Mouse (Mus musculus) MEL (cell line): ENCODE measurements at regions not wholly inside any gene's neighbourhood (a gene's known extent, or its start where the extent isn't known, plus 50 kb on each side); places are given as distances from the start of the nearest gene placed in this dataset.

Experiments
- DNase-seq: peaks from one replicate; pipeline ENCODE4 v3.0.0; 2011; ENCODE audit warnings: low read depth, low spot score
- H3K27ac ChIP-seq: 2 replicates; pipeline ENCODE4 v1.5.1; 2012; ENCODE audit warnings: low read depth, mild to moderate bottlenecking, control low read depth, low read length, moderate library complexity; ENCODE audit not compliant: control insufficient read depth
- H3K27me3 ChIP-seq, 2 experiments: fragments of 150-350 bp in 1 of 2; sonication (generic) in 1 of 2; 2 replicates each; pipeline ENCODE4 v1.6.1; 2012; ENCODE audit warnings: low read length in 2 of 2, mild to moderate bottlenecking in 2 of 2, improper control_type of control experiment in 1 of 2, moderate library complexity in 1 of 2; ENCODE audit not compliant: insufficient read depth in 2 of 2, control insufficient read depth in 1 of 2
- H3K36me3 ChIP-seq, 2 experiments: 2 replicates each; pipeline ENCODE4 v1.6.1; 2012 to 2014; ENCODE audit warnings: low read length in 2 of 2, improper control_type of control experiment in 1 of 2, inconsistent platforms in 1 of 2, mild to moderate bottlenecking in 1 of 2; ENCODE audit not compliant: insufficient read depth in 2 of 2, control insufficient read depth in 1 of 2
- H3K4me1 ChIP-seq, 2 experiments: fragments of 150-350 bp in 1 of 2; sonication (generic) in 1 of 2; 2 replicates each; pipeline ENCODE4 v1.6.1; 2012; ENCODE audit warnings: low read length in 2 of 2, improper control_type of control experiment in 1 of 2, mild to moderate bottlenecking in 1 of 2; ENCODE audit not compliant: insufficient read depth in 2 of 2, control insufficient read depth in 1 of 2
- H3K4me3 ChIP-seq, 2 experiments: fragments of 150-350 bp in 1 of 2; sonication (generic) in 1 of 2; 2 replicates each; pipeline ENCODE4 v1.5.1; 2012; ENCODE audit warnings: low read depth in 2 of 2, low read length in 2 of 2, mild to moderate bottlenecking in 2 of 2, moderate library complexity in 2 of 2, control low read depth in 1 of 2, improper control_type of control experiment in 1 of 2; ENCODE audit not compliant: control insufficient read depth in 1 of 2, insufficient read depth in 1 of 2
- H3K79me2 ChIP-seq: 2 replicates; pipeline ENCODE4 v1.6.1; 2012; ENCODE audit warnings: mild to moderate bottlenecking, low read length, moderate library complexity; ENCODE audit not compliant: control insufficient read depth, poor library complexity, insufficient read depth
- H3K9ac ChIP-seq: 2 replicates; pipeline ENCODE4 v1.6.1; 2012; ENCODE audit warnings: low read depth, mild to moderate bottlenecking, control low read depth, low read length, moderate library complexity; ENCODE audit not compliant: control insufficient read depth, poor library complexity, severe bottlenecking
- H3K9me3 ChIP-seq: fragments of 150-350 bp; sonication (generic); replicated peaks from 2 replicates; pipeline ENCODE4 v1.6.1; 2012; ENCODE audit warnings: mild to moderate bottlenecking, low read length, improper control_type of control experiment, moderate library complexity; ENCODE audit not compliant: insufficient read depth
- BHLHE40 ChIP-seq: IDR thresholded peaks from 2 replicates; pipeline ENCODE4 v1.6.1; 2012; ENCODE audit warnings: low read depth, mild to moderate bottlenecking, inconsistent platforms, low read length, improper control_type of control experiment, borderline replicate concordance
- E2F4 ChIP-seq: IDR thresholded peaks from 2 replicates; pipeline ENCODE4 v1.6.1; 2011; ENCODE audit warnings: low read depth, low read length, improper control_type of control experiment, borderline replicate concordance
- EP300 ChIP-seq, 2 experiments: IDR thresholded peaks; 2 replicates each; pipeline ENCODE4 v1.6.1; 2011; ENCODE audit warnings: improper control_type of control experiment in 2 of 2, low read length in 2 of 2, low read depth in 1 of 2, mild to moderate bottlenecking in 1 of 2
- ETS1 ChIP-seq: IDR thresholded peaks from 2 replicates; pipeline ENCODE4 v1.6.1; 2012; ENCODE audit warnings: low read depth, mild to moderate bottlenecking, inconsistent platforms, low read length, improper control_type of control experiment, moderate library complexity
- GABPA ChIP-seq: IDR thresholded peaks from 2 replicates; pipeline ENCODE4 v1.6.1; 2012; ENCODE audit warnings: low read depth, mild to moderate bottlenecking, inconsistent platforms, low read length, improper control_type of control experiment, moderate library complexity
- HCFC1 ChIP-seq: IDR thresholded peaks from 2 replicates; pipeline ENCODE4 v1.6.1; 2012; ENCODE audit warnings: low read depth, mild to moderate bottlenecking, inconsistent platforms, low read length, improper control_type of control experiment, moderate library complexity
- JUND ChIP-seq: IDR thresholded peaks from 2 replicates; pipeline ENCODE4 v1.6.1; 2011; ENCODE audit warnings: low read depth, mild to moderate bottlenecking, improper control_type of control experiment, low read length
- KAT2A ChIP-seq: conservative IDR thresholded peaks from 2 replicates; pipeline ENCODE4 v1.6.1; 2012; ENCODE audit warnings: low read depth, low read length, improper control_type of control experiment, inconsistent platforms
- MAZ ChIP-seq: IDR thresholded peaks from 2 replicates; pipeline ENCODE4 v1.6.1; 2012; ENCODE audit warnings: low read depth, mild to moderate bottlenecking, inconsistent platforms, low read length, improper control_type of control experiment
- MEF2A ChIP-seq: IDR thresholded peaks from 2 replicates; pipeline ENCODE4 v1.6.1; 2014; ENCODE audit warnings: low read depth, mild to moderate bottlenecking, inconsistent platforms, low read length, improper control_type of control experiment; ENCODE audit not compliant: poor library complexity, insufficient replicate concordance, severe bottlenecking; ENCODE audit errors: extremely low read depth
- MYB ChIP-seq: IDR thresholded peaks from 2 replicates; pipeline ENCODE4 v1.6.1; 2011; ENCODE audit warnings: mild to moderate bottlenecking, low read depth, low read length, improper control_type of control experiment
- MYC ChIP-seq: IDR thresholded peaks from 2 replicates; pipeline ENCODE4 v1.6.1; 2011; ENCODE audit warnings: low read depth, mild to moderate bottlenecking, low read length, improper control_type of control experiment, moderate library complexity
- NELFE ChIP-seq: IDR thresholded peaks from 2 replicates; pipeline ENCODE4 v1.6.1; 2011; ENCODE audit warnings: low read depth, low read length, improper control_type of control experiment
- RAD21 ChIP-seq: IDR thresholded peaks from 2 replicates; pipeline ENCODE4 v1.6.1; 2011; ENCODE audit warnings: mild to moderate bottlenecking, low read depth, low read length, improper control_type of control experiment
- RCOR1 ChIP-seq: IDR thresholded peaks from 2 replicates; pipeline ENCODE4 v1.6.1; 2012; ENCODE audit warnings: low read depth, mild to moderate bottlenecking, inconsistent platforms, low read length, improper control_type of control experiment
- SMC3 ChIP-seq: IDR thresholded peaks from 2 replicates; pipeline ENCODE4 v1.6.1; 2011; ENCODE audit warnings: low read depth, low read length, improper control_type of control experiment
- TBP ChIP-seq: IDR thresholded peaks from 2 replicates; pipeline ENCODE4 v1.8.0; 2011; ENCODE audit warnings: low read depth, low read length, improper control_type of control experiment
- TCF12 ChIP-seq: IDR thresholded peaks from 2 replicates; pipeline ENCODE4 v1.6.1; 2014; ENCODE audit warnings: low read depth, mild to moderate bottlenecking, inconsistent platforms, low read length, improper control_type of control experiment, moderate library complexity
- USF1 ChIP-seq: IDR thresholded peaks from 2 replicates; pipeline ENCODE4 v1.6.1; 2014; ENCODE audit warnings: low read depth, mild to moderate bottlenecking, inconsistent platforms, low read length, improper control_type of control experiment, moderate library complexity
- ZMIZ1 ChIP-seq: IDR thresholded peaks from 2 replicates; pipeline ENCODE4 v1.6.1; 2012; ENCODE audit warnings: low read depth, mild to moderate bottlenecking, inconsistent platforms, low read length, improper control_type of control experiment, moderate library complexity

GRCm38 (mm10) chr9:92717176-92717575 lies 175.2 kb downstream of the Plod2 start:
- no peaks in the 10 kb centered on the region for H3K79me2 ChIP-seq
- H3K4me3 ChIP-seq: no peak overlapping the region
- DNase-seq: no peak
- no peaks in the 10 kb centered on the region for H3K27me3 ChIP-seq
- no peak overlapping the region for H3K9ac ChIP-seq
- H3K9me3 ChIP-seq: no peaks in the 10 kb centered on the region
- H3K36me3 ChIP-seq: no peaks in the 10 kb centered on the region
- TF ChIP-seq TCF12: no peak
- TF ChIP-seq ZMIZ1: no peak
- TF ChIP-seq TBP: no peak
- no peak for TF ChIP-seq RAD21
- no peak for TF ChIP-seq MAZ
- TF ChIP-seq E2F4: no peak
- no peak for TF ChIP-seq NELFE
- TF ChIP-seq ETS1: no peak
- TF ChIP-seq MEF2A: no peak
- no peak for TF ChIP-seq JUND
- no peak for TF ChIP-seq SMC3
- TF ChIP-seq HCFC1: no peak
- TF ChIP-seq GABPA: no peak
- no peak for TF ChIP-seq MYB
- no peak overlapping the region for H3K27ac ChIP-seq
- H3K4me1 ChIP-seq: no peaks in the 10 kb centered on the region

- H3K27ac ChIP-seq: no peak overlapping the region
- H3K4me3 ChIP-seq: no peak overlapping the region
- H3K36me3 ChIP-seq: no peaks in the 10 kb centered on the region
- no peak for TF ChIP-seq MEF2A
- no peak for TF ChIP-seq TBP
- no peak for TF ChIP-seq E2F4
- no peak for TF ChIP-seq RCOR1
- no peak for TF ChIP-seq USF1
- no peak for TF ChIP-seq GABPA
- TF ChIP-seq MYC: no peak
- TF ChIP-seq EP300 (IDR thresholded peaks at IDR 0.05; ENCODE audit: low read depth in 1 of 2, low read length in 2 of 2): no peak
- no peak for TF ChIP-seq BHLHE40
- no peak for TF ChIP-seq KAT2A
- H3K9ac ChIP-seq: no peak overlapping the region
- no peaks in the 10 kb centered on the region for H3K4me1 ChIP-seq
- no peaks in the 10 kb centered on the region for H3K27me3 ChIP-seq
- no peaks in the 10 kb centered on the region for H3K9me3 ChIP-seq
- no peak for DNase-seq
- no peaks in the 10 kb centered on the region for H3K79me2 ChIP-seq
These were observed 176.3 kb downstream of the Plod2 start for GRCm38 (mm10) chr9:92718337-92718736.
